Mouse (Mus musculus) ES-E14 (cell line): ENCODE results near the gene Ifit1bl1. TPM values are rescaled to one million over a fixed set of nuclear protein-coding genes. Genes with fewer than 3 reads are reported as not detected.
"Not testable (repeated sequence)": the region's sequence is repeated elsewhere in the genome, so short reads cannot be mapped to it uniquely, and the experiment has no call there.

Experiments
- DNase-seq: peaks from one replicate; pipeline ENCODE4 v3.0.0-alpha.2; 2013; ENCODE audit warnings: low read depth, low spot score
- H3K27ac ChIP-seq: 2 replicates; pipeline ENCODE4 v1.5.1; 2012; ENCODE audit warnings: low read depth, mild to moderate bottlenecking, low read length, moderate library complexity, mixed read lengths; ENCODE audit not compliant: poor library complexity, insufficient read depth, severe bottlenecking
- H3K36me3 ChIP-seq: 2 replicates; pipeline ENCODE4 v1.6.1; 2012; ENCODE audit warnings: mild to moderate bottlenecking, low read length, moderate library complexity, mixed read lengths; ENCODE audit not compliant: control insufficient read depth, poor library complexity, insufficient read depth, severe bottlenecking
- H3K4me1 ChIP-seq, 2 experiments: fragments of 150-350 bp in 1 of 2; sonication (generic) in 1 of 2; 2 replicates each; pipeline ENCODE4 v1.6.1; 2012; ENCODE audit warnings: low read length in 2 of 2, mild to moderate bottlenecking in 1 of 2, mixed read lengths in 1 of 2; ENCODE audit not compliant: control insufficient read depth in 2 of 2, insufficient read depth in 2 of 2, poor library complexity in 1 of 2
- H3K4me3 ChIP-seq, 2 experiments: fragments of 150-350 bp in 1 of 2; sonication (generic) in 1 of 2; 2 replicates each; pipeline ENCODE4 v1.5.1; 2012; ENCODE audit warnings: low read length in 2 of 2, low read depth in 1 of 2, mild to moderate bottlenecking in 1 of 2, mixed read lengths in 1 of 2; ENCODE audit not compliant: insufficient read depth in 1 of 2, poor library complexity in 1 of 2, severe bottlenecking in 1 of 2
- H3K9ac ChIP-seq: 2 replicates; pipeline ENCODE4 v1.6.1; 2012; ENCODE audit warnings: low read depth, mild to moderate bottlenecking, low read length, mixed read lengths; ENCODE audit not compliant: poor library complexity, insufficient read depth, severe bottlenecking
- H3K9me3 ChIP-seq: fragments of 150-350 bp; sonication (generic); 2 replicates; pipeline ENCODE4 v1.6.1; 2012; ENCODE audit warnings: low read depth, mild to moderate bottlenecking, low read length; ENCODE audit not compliant: control insufficient read depth, insufficient read depth
- CHD2 ChIP-seq: IDR thresholded peaks from 2 replicates; pipeline ENCODE4 v1.6.1; 2014; ENCODE audit warnings: mild to moderate bottlenecking, low read depth, low read length, inconsistent platforms
- HCFC1 ChIP-seq: IDR thresholded peaks from 2 replicates; pipeline ENCODE4 v1.6.1; 2012; ENCODE audit warnings: low read length, inconsistent platforms, borderline replicate concordance; ENCODE audit not compliant: insufficient read depth
- MAFK ChIP-seq: IDR thresholded peaks from 2 replicates; pipeline ENCODE4 v1.6.1; 2014; ENCODE audit warnings: mild to moderate bottlenecking, low read depth, low read length, inconsistent platforms; ENCODE audit not compliant: insufficient read depth
- ZC3H11A ChIP-seq: IDR thresholded peaks from 2 replicates; pipeline ENCODE4 v1.6.1; 2012; ENCODE audit warnings: low read depth, mild to moderate bottlenecking, inconsistent platforms, low read length, borderline replicate concordance
- ZNF384 ChIP-seq: IDR thresholded peaks from 2 replicates; pipeline ENCODE4 v1.6.1; 2012; ENCODE audit warnings: low read depth, low read length, inconsistent platforms
- in situ Hi-C, 2 experiments: fragments of 600-800 bp; cut with MboI; formaldehyde crosslinking; loops; one replicate each; pipeline ENCODE4 v1.15.1; 2025; ENCODE audit warnings: low sequenced_read_pairs in 2 of 2, inconsistent platforms in 1 of 2; ENCODE audit not compliant: unreplicated experiment in 2 of 2
- total RNA-seq: library from RNA; depleted of rRNA; stranded (reverse); fragments of 300-350 nt; gene quantifications from 2 replicates; pipeline ENCODE4 v1.2.3, GENCODE M21; 2012

Gene Ifit1bl1
- total RNA-seq, 1 experiment = not detected

GRCm38 (mm10) chr19:34605472-34605871, 3.7 kb upstream of the Ifit1bl1 start:
- TF ChIP-seq CHD2 (no peak), HCFC1 (no peak), ZNF384 (no peak), ZC3H11A (no peak), MAFK (no peak)
- Histone ChIP-seq H3K27ac (no peak overlapping the region), H3K36me3 (no peaks in the 10 kb centered on the region), H3K9ac (no peak overlapping the region), H3K9me3 (no peaks in the 10 kb centered on the region), H3K4me1 (no peaks in the 10 kb centered on the region), H3K4me3 (no peak overlapping the region)
- no peak for DNase-seq
- in situ Hi-C loops = no loop called here

DNA sequence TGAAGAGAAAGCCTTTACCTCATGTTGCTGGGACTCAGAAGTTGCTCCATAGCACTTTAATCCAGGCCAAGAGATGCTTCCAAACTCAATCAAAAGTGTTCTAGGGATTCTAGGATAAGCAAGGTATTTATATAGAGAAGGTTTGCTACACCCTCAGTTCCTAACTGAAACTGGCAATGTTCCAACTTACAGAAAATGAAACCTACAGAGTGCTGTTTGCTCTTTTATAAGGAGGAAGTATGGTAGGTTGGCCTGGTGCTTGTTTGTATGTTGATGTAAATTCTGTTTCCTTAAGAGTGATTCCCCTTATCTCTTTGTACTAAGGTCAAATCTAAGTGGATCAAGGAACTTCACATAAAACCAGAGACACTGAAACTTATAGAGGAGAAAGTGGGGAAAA, 2.5 kb downstream of the Ifit1bl1 start:
- in situ Hi-C loops, H3K27ac ChIP-seq, H3K4me1 ChIP-seq, DNase-seq, H3K4me3 ChIP-seq, H3K9ac ChIP-seq, H3K36me3 ChIP-seq, H3K9me3 ChIP-seq: not testable (repeated sequence)

DNA sequence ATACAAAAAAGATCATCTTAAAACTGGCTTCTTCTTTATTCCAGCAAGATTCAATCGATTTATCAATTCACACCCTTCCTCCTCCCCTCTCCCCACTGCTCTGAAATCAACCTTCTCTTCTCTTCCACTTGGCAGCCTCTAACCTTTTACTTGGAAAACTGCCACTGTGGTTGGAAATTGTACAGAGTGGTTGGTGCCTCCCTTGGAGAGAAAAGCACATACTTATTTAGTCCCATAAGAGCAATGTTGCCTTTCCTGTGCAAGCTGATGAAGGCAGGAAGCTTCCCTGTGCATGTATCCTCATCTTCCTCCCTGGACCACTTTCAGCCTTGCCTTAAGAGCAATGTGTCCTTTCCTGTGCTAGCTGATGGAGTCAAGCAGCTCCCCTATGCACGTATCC, 3.4 kb downstream of the Ifit1bl1 start:
- TF ChIP-seq MAFK = no peak
- no peak for TF ChIP-seq HCFC1
- TF ChIP-seq CHD2 = no peak
- no peak for TF ChIP-seq ZNF384
- TF ChIP-seq ZC3H11A = no peak
- in situ Hi-C loops = no loop called here
- DNase-seq = no peak

DNA sequence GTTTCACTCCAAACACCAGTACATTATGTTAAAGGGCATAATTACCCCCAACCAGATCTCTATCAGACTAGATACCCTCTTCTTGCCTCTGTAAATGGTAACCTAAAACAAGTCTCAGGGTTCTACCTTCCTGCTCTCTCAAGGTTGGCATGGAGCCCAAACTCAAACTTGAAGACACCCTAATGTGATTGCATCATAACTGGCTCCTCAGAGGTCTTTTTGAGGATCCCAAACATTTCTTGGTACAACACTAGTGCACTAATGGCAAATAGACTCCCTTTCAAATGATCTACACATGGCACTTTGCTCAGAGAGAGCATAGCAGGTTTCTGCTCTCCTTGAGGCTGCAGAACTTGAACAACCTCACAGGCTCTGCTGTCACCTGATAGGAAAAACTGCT, 4.9 kb downstream of the Ifit1bl1 start:
- Histone ChIP-seq H3K4me1 (no peaks in the 10 kb centered on the region), H3K9me3 (no peaks in the 10 kb centered on the region), H3K27ac (no peak overlapping the region), H3K4me3 (no peak overlapping the region), H3K36me3 (no peaks in the 10 kb centered on the region), H3K9ac (no peak overlapping the region)
- no peak for DNase-seq
- TF ChIP-seq MAFK (no peak), ZNF384 (no peak), ZC3H11A (no peak), HCFC1 (no peak), CHD2 (no peak)
- in situ Hi-C loops = no loop called here

More for the DNA sequence above, 3.4 kb downstream of the Ifit1bl1 start:
- Histone ChIP-seq H3K36me3 (no peaks in the 10 kb centered on the region), H3K4me3 (no peak overlapping the region), H3K4me1 (no peaks in the 10 kb centered on the region), H3K9ac (no peak overlapping the region), H3K9me3 (no peaks in the 10 kb centered on the region), H3K27ac (no peak overlapping the region)

GRCm38 (mm10) chr19:34594523-34594922, 7.2 kb downstream of the Ifit1bl1 start:
- not testable (repeated sequence) for DNase-seq

More at GRCm38 (mm10) chr19:34594523-34594922, 7.2 kb downstream of the Ifit1bl1 start:
- H3K4me3 ChIP-seq, in situ Hi-C loops, H3K9me3 ChIP-seq, H3K4me1 ChIP-seq, H3K27ac ChIP-seq, H3K9ac ChIP-seq, H3K36me3 ChIP-seq: not testable (repeated sequence)
